Mouse (Mus musculus): Measurements from ENCODE around the gene Dpm1.

Dpm1 gene

DNA sequence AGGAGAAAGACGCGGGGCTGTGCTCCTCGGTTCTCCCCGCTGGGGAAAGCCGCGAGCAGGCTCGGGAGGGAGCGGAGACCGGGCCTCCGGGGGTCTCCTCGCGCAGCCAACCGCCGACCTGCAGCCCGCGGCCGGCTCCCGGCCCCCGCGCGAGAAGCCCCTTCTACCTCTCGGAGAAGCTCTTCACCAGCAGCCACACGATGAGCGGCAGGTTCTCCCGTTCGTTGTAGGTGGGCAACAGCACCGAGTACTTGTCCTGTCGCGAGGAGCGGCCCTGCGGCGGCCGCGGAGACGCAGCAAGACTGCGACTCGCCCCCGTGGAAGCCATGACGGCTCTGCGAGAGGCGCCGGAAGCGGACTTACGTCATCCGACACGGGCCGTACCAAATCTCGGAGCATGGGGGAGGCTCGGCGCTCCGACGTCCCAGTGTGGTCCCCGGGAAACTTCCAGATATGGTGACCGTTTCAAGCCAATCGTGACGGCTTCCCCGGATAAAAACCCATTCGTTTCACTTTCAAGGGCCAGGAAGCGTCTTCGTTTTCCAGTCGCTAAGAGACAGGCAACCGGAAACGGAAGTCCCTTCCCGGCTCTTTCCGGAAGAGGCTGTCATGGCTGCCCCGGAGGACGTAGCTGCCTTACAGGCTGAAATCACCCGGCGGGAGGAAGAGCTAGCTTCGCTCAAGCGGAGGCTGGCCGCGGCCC lies at the start of gene Dpm1, which contains the start of the genes Gm20716 and Mocs3:
TSS of gene Dpm1 (minus strand) at position 566 of the 703 bp plus-strand sequence.
TSS of gene Gm20716 (minus strand) at position 339 of the 703 bp plus-strand sequence.
TSS of gene Mocs3 (plus strand) at position 597 of the 703 bp plus-strand sequence.
- peak; percentile 88 for DNase-seq (ENCODE audit: low spot score)

DNA sequence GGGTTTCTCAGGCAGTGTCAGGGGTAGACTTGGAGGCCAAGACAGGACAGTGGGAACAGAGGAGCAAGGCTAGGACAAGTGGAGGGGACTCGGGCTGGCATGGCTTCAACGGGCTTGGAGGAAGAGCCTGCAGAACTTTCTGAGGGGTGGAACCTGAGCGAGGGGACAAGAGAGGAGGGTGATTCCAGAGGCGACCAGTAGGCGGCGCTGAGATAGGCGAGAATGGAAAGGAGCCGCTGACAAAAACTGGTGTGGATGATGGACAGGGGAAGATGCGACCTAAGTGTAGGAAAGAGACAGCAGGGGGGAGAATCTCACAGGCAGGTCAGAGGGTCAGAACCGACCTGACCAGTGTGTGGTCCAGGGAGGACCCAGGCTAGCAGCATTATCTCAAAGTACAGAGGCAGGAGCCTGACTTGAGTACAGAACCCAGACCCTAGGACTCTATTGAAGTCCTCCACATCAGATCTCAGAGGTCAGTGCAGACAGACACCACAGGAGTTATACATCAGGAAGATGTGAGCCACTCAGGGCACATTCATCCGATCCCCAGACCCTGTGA lies 44.1 kb upstream of the Dpm1 start:
- peak; percentile 44 for DNase-seq (ENCODE audit: low spot score)

DNA sequence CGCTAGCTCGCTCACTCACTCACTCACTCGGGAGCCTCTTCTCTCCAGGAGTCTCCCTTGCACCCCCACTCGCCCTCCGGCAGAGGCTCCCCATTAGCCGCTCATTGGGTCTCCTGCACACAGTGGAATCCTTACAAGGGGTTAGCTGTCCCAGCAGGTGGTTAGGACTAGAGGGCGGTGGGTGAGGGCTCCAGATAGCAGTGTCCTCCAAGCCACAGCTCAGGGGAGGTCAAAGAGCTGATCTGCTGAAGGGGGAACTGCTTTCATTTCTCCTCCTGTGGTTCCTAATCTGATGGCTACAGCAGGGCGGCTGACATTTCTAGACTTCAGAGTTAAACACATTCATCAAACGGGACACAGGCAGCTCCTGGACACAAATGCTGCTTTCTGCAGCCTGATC lies 43.0 kb upstream of the Dpm1 start:
- no peak for DNase-seq (ENCODE audit: low spot score)

DNA sequence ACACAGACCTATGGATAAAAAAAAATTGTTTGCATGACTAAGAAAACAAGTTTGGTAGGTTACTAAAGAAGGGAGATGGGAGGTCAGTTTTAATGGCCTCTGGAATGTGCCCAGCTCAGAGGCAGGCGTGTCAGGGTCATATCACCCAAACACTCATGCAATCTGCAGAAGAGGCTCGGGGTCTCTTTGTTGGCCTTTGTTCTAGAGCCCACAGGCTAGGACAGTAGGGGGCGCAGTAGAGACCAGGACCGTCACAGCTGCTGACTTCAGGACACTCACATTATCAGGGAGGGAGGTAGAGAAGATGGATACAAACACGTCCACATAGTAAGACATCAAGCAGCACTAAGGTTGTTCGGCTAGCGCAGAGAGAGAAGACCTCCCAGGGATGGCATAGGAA lies 37.6 kb upstream of the Dpm1 start:
- no peak for DNase-seq (ENCODE audit: low spot score)

DNA sequence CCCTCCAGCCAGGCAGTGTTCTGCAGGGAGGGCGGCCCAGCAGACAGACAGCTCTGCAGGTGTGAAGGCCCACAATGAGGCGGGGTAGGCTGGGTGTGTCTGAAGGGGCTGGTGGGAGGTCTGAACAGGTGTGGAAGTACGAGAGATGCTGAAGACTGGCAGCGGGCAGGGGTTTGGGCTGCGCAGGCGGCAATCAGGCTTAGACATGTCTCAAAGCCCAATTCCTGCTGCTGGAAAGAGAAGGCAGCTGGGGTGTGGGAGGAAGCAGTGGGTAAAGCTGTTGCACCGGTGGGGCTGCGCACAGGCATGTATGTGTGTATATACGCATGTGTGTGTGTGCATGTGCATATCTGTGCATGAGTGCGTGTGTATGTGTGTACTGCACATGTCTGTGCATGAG lies 30.5 kb upstream of the Dpm1 start:
- DNase-seq (ENCODE audit: low spot score), result no peak

DNA sequence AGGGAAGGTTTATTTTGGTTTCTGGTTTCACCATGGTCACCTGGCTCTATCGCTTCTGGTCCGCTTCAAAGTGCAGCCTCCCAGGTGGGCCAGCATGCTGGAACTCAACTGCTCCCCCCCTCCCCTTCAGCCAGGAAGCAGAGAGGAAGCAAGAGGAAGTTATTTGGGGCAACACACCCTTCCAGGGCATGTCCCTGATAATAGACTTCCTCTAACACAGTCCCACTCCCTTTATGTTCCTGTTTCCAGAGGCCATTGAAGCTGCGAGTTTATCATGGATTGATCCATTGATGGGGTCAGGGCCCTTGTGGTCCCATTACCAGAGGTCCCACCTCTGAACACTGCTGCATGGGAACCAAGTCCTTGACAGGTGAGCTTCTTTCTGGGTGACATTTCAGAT lies 29.7 kb upstream of the Dpm1 start:
- DNase-seq (ENCODE audit: low spot score), result no peak

DNA sequence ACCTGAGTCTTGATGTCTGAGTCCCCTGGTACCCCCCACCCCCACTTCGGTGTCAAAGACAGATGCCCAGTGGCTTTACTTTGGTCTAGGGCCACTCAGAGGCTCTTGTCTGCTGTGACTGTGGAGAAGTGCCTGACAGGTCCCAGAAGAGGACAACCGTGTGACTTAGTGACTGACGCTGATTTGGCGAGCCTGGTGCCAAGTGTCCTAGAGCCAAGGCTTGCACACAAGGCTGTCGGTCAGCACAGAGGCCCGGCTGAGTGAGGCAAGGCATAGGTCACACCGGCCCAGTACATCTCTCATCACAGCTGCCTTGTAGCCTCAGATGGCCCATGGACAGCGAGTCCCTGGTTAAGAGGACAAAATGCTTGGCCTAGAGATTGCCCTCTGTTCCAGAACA lies 28.7 kb upstream of the Dpm1 start:
- DNase-seq (ENCODE audit: low spot score), result no peak

DNA sequence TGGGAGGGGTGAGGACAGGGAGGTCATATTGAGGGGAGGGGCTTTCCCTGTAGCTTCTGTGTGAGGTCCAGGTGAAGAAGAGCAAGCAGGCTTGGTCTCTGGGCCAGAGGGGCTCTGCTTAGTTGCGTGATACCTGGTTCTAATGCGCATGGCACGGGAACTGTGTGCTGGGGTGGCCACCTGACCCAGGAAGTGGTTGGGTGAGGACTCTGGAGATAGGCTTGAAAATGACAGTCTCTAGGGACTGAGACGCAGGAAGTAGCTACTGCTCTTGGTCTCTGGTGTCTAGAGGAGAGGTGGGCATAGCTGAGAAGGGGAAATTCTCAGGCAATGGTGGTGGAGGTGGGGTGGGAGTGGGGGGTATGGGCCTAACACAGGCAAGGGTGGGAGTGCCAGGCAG lies 26.8 kb upstream of the Dpm1 start:
- DNase-seq (ENCODE audit: low spot score), result no peak

DNA sequence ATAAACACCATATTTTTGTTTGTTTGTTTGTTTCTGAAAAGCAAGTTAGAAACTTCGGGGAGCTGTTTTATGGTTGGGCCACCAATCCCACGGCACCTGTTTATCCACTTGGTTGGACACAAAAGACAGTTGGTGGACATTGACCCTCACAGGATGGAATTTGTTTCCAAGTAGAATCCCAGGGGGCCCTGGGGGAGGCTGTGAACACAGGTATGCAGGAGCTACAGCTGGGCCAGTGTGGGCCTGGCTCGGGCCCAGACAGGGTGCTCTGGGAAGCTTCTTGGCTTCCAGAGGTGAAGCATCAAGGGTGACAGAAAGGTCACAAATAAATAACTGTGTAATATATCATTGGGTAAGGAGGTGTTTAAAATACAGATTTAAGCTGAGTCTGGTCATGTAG lies 26.1 kb upstream of the Dpm1 start:
- DNase-seq (ENCODE audit: low spot score), result no peak

DNA sequence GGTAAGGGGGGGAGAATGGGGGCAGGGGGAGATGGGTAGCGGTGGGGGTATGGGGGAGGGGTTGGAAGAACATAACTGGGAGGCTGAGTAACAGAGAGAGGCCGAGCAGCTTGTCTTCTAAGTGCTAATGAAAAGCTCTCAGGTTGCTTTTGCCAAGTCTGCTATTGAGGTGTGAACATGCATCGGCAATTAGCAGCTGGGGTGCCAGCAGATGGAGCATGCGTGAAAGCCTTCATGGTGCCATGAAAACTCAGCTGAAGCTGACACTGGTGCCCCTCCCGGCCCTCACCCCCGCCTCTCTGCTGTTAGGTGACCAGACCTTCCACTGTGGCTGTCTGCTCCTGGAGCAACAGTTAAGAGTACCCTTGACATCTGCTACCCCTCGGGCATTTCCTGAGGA lies 23.4 kb upstream of the Dpm1 start:
- no peak for DNase-seq (ENCODE audit: low spot score)

DNA sequence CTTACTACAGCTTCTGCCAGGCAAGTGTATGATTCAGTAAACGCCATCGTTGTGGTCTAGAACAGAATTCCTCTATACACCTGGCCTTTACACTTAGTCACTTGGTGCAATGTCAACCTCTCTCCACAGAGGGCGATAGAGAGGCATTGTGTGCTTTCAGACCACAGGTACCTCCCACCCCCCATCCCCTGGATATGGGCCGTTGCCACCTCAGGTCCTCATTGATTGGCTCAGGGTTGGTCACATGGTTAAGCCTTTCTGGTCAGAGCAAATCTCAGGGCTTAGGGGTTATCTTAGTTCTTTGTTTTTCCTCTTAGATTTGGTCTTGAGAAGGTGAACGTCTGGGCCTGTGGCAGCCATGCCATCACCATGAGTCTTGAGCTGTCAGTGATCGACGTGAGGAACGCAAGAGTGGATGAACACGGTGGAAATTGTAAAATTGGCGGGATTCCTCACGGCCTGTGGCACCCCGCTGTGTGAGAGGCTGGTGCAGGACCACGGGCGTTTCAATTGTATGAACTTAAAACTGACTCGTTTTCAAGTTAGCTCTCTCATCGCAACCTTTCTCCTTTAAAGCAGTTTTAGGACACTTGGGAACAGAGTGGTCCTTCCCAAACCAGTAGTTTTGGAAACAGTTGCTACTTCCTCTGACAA lies 22.4 kb upstream of the Dpm1 start:
- peak; percentile 33 for DNase-seq (ENCODE audit: low spot score)

DNA sequence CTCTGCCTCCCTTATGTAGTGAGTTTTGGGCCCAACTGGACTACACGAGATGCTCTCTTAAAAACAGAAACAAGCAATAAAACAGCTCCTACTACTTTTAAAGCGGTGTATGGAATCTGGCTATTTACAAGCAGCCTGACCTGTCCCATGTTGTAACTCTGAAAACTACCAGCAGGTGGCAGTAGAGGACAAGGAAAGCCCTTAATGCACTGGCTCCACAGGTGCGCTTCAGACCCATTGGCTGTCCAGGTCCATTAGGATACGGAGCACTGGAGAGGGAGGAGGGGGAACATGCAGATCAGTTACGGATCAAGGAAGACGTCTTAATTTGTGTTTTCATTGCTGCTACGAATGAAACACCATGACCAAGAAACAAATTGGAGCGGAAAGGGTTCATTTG lies 19.9 kb upstream of the Dpm1 start:
- peak; percentile 74 for DNase-seq (ENCODE audit: low spot score)

DNA sequence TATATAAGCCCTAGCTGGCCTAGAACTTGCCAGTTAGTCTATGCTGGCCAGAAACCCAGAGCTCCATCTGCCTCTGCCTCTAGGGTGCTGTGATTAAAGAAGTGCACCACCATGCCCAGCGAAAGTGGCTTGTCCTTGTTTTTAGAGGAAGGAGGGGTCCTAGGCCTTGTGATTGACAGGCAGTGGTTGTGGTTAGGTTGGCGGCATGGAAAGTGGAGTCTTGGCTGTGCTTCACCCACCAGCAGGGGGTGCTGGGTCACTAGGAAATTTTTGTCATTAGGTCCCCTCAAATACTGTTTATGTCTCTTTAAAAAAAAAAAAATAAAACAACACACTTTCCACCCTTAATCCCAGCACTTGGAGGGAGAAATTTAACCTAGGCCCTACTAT lies 18.5 kb upstream of the Dpm1 start:
- DNase-seq (ENCODE audit: low spot score), result peak; percentile 28

DNA sequence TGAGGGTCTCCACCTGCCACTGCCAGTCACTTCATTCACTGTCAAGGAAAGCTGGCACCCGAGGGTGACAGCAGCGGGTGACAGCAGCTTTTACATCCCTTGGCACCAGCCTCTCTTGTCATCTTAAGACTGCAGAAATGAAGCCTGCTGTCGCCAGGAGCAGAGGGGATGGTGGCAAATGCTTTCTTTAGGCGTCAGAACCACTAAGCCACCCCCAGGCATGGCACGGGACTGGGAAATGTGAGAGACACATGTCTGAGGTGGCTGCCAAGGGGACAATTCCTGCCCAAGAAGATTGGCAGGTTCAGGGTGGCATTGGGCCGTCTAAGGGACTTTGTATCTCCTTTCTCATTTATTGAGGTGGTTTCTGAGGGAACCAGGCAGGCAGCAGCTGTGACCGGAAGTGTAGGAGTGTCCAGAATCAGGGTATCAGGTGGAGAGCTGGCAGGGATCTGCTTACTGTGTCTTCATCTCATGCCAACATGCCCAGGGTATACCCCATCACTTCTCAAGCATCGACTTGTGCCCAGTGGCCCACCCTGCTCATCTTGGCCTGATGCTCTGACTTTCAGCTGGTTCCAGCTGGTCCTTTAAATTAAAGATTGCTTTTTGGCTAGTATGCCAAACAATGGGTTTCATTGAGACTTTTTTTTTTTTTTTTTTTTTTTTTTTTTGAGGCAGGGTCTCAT lies 17.9 kb upstream of the Dpm1 start:
- DNase-seq (ENCODE audit: low spot score), result no peak

DNA sequence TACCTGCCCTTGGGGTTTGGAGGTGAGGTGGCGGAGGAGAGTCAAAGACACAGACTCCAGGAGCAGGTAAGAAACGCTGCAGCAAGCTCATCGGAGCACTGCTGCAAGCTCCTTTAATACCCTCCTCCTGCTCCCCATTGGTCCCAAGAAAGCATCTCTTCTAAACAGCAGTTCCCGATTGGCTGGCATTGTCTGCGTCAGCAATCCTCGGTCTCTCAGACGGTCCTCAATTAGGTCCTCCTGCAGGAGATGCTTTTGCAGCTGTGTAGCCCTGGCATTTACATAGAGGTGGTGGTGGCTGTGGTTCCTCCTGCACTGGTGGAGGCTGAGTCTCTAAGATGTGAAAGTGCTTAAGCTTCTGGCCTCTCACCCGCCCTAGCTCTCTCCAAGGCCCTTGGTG lies 15.2 kb upstream of the Dpm1 start:
- DNase-seq (ENCODE audit: low spot score), result no peak

DNA sequence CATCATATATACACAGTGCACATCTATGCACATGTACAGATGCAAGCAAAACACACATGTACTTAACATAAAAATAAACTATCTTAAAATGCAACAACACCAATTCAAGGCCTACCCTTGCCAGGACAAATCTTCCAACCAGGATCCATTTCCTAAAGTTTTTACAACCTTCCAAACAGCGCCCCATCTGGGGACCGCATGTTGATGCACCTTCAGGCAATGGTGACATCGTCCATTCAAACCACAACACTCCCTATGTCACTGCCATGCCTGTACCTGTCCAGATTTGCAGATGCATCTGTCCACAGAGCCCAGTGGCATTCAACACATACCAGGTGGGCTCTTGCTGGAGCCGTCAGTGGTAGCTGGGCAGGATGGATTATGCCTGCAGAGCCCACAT lies 12.9 kb upstream of the Dpm1 start:
- no peak for DNase-seq (ENCODE audit: low spot score)

DNA sequence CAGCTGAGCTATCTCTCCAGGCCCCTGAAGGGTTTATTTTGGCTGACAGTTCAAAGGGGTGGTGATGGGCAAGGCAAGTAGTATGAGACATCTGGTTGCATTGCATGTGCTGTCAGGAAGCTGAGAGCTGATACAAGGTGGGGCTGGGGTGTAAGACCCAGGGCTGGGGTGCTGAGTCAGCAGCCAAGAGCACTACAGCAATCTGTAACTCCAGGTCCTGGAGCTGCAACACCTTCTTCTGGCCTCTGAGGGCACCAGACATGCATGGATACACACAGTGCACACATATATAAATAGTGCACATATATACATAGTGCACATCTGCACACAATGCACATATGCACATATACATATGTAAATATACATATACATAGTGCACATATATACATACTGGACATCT lies 12.4 kb upstream of the Dpm1 start:
- DNase-seq (ENCODE audit: low spot score), result no peak

DNA sequence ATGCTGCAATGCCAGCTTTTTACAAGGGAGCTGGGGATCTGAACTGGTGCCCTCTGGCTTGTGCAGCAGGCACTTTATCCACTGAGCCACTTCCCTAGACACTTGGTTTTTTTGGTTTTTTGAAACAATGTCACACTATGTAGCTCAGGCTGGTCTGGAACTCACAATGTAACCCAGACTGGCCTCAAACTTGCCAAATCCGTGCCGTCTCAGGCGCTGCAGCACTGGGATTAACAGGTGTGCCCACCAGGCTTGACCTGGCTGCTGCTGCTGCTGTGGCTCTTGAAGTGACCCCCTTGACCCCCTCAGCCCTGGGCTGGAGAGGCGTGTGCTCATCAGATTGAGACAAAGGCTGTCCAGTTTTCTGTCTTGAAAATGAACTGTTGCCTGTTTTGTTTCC lies 7.9 kb upstream of the Dpm1 start:
- no peak for DNase-seq (ENCODE audit: low spot score)

DNA sequence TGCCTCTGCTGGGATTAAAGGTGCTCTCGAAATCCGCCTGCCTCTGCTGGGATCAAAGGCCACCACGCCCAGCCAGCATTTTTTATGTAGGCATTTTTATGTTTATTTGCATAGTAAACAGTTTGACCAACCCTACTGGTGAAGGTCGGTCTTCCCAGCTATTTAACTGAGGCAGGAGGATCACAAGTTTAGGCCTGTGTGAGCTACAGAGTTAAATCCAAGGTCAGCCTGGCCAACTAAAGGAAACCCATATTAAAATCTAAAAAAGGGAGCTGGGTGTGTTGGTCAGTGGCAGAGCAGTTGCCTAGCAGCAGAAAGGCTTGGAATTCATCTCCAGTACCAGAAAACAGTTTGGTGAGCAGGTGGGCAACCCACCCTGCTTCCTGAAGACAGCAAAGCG lies 2.9 kb upstream of the Dpm1 start:
- no peak for DNase-seq (ENCODE audit: low spot score)

DNA sequence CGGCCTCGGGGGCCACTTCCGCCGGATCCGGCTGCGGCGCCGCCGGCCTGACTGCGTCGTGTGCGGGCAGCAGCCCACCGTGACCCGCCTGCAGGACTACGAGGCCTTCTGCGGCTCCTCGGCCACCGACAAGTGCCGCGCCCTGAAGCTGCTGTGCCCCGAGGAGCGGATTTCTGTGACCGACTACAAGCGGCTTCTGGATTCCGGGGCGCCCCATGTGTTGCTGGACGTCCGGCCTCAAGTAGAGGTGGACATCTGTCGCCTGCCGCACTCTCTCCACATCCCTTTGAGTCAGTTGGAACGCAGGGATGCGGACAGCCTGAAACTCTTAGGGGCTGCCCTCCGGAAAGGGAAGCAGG lies 1.1 kb upstream of the Dpm1 start:
- DNase-seq (ENCODE audit: low spot score), result no peak

DNA sequence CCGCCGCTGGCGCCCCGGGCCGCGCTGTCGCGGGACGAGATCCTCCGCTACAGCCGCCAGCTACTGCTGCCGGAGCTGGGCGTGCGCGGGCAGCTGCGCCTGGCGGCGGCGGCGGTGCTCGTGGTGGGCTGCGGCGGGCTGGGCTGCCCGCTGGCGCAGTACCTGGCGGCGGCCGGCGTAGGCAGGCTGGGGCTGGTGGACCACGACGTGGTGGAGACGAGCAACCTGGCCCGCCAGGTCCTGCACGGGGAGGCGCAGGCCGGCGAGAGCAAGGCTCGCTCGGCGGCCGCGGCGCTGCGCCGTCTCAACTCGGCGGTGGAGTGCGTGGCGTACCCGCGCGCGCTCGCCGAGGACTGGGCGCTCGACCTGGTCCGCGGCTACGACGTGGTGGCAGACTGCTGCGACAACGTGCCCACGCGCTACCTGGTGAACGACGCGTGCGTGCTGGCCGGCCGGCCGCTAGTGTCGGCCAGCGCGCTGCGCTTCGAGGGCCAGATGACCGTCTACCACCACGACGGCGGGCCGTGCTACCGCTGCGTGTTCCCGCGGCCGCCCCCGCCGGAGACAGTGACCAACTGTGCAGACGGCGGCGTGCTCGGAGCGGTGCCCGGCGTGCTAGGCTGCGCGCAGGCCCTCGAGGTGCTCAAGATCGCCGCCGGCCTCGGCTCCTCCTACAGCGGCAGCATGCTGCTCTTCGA lies 531 bp upstream of the Dpm1 start:
- no peak for DNase-seq (ENCODE audit: low spot score)
